Comparison of ENCODE assay signal across 1 mouse cellular context in the genomic region with DNA sequence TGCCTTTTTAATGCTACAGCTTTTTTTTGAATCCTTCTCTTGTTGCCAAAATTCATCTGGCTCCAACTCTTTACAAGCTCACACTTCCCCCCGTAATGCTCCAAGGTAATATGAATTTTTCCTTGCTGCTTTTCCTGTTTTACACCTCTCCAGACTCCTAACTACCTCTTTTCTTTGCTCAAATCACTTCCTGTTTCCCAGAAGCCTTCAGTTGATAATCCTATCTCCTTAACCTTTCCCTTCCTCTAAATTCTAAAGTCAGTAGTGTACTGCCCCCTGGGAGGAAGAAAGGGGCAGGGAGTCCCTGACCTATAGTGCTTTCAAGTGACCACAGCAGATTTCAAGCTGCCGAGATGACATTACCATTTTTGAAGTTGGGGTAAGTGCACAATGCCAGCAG.
TF ChIP-seq lines count a peak whose summit lies in the region.

No protein-coding gene starts in this region.

TF ChIP-seq in CH12.LX, 34 proteins besides CTCF, POLR2A, EP300 and RAD21 (continued from another document):
- TF ChIP-seq MEF2A (IDR thresholded peaks at IDR 0.05; ENCODE audit: borderline replicate concordance, low read depth, low read length): no peak
- no peak for TF ChIP-seq HCFC1 (IDR thresholded peaks at IDR 0.05; ENCODE audit: low read depth, low read length)
- TF ChIP-seq ELF1 (IDR thresholded peaks at IDR 0.05; ENCODE audit: low read depth, low read length): 0 out of 2 replicates have a peak, but pooled peaks have one; percentile 34
- TF ChIP-seq GABPA (IDR thresholded peaks at IDR 0.05; ENCODE audit: insufficient replicate concordance, low read depth, low read length): no peak
- no peak for TF ChIP-seq MAZ (IDR thresholded peaks at IDR 0.05; ENCODE audit: low read depth, low read length)
- no peak for TF ChIP-seq MAFK (IDR thresholded peaks at IDR 0.05; ENCODE audit: insufficient replicate concordance, low read length)
- no peak for TF ChIP-seq JUN (IDR thresholded peaks at IDR 0.05; ENCODE audit: insufficient read depth, low read depth, low read length)
- no peak for TF ChIP-seq PAX5 (IDR thresholded peaks at IDR 0.05; ENCODE audit: low read length)
- TF ChIP-seq NELFE (IDR thresholded peaks at IDR 0.05; ENCODE audit: low read depth, low read length): no peak
- no peak for TF ChIP-seq TBP (conservative IDR thresholded peaks at IDR 0.05; ENCODE audit: low read depth, low read length)
- TF ChIP-seq CHD2 (IDR thresholded peaks at IDR 0.05; ENCODE audit: low read length): no peak
- no peak for TF ChIP-seq IRF4 (IDR thresholded peaks at IDR 0.05; ENCODE audit: low read depth, low read length)
- TF ChIP-seq POLR2AphosphoS2 (IDR thresholded peaks at IDR 0.05; ENCODE audit: low read depth, low read length): no peak
- 0 out of 2 replicates have a peak, but pooled peaks have one; percentile 49 for TF ChIP-seq RCOR1 (conservative IDR thresholded peaks at IDR 0.05; ENCODE audit: low read depth, low read length)
- no peak for TF ChIP-seq USF2 (conservative IDR thresholded peaks at IDR 0.05; ENCODE audit: low read depth, low read length)
